Mouse (Mus musculus) lung, adult 2 months (tissue): Measurements from ENCODE around the gene Mdh1b. TPM values are rescaled to one million over a fixed set of nuclear protein-coding genes. Genes with fewer than 3 reads are reported as not detected.

Experiments used
- DNase-seq: peaks from one replicate; pipeline ENCODE4 v3.0.0; 2022
- H3K4me1 ChIP-seq: fragments of 200-500 bp; 2 replicates; pipeline ENCODE4 v1.6.1; 2011; ENCODE audit warnings: low read length; ENCODE audit not compliant: control insufficient read depth, insufficient read depth
- H3K4me3 ChIP-seq: fragments of 200-500 bp; replicated peaks from 2 replicates; pipeline ENCODE3; 2011; ENCODE audit warnings: low read depth, mild to moderate bottlenecking, control low read depth, low read length; ENCODE audit errors: extremely low read depth
- CTCF ChIP-seq: fragments of 200-500 bp; IDR thresholded peaks from 2 replicates; pipeline ENCODE4 v1.5.1; 2011; ENCODE audit warnings: mild to moderate bottlenecking, low read length, control low read depth; ENCODE audit not compliant: insufficient read depth
- POLR2A ChIP-seq: fragments of 200-500 bp; IDR thresholded peaks from 2 replicates; pipeline ENCODE4 v1.6.1; 2011; ENCODE audit warnings: low read depth, mild to moderate bottlenecking, control low read depth, low read length, borderline replicate concordance; ENCODE audit errors: extremely low read depth
- WGBS: fragments of 180-500 bp; shearing (Covaris S2); methylation state at CpG from one replicate; pipeline ENCODE4 v1.1.7; 2018; 5-methylcytosine and 5-hydroxymethylcytosine counted together
- polyA plus RNA-seq: library from polyadenylated mRNA; depleted of rRNA; stranded (reverse); fragments of >200 nt; gene quantifications from 2 replicates; pipeline ENCODE4 v1.2.3, GENCODE M21; 2012; rRNA removed

The Mdh1b gene
- polyA plus RNA-seq, 1 experiment = 1.6 TPM

GRCm38 (mm10) chr1:63667201-63667948 lies 62.7 kb downstream of the Mdh1b start:
- DNase-seq = no peak
- TF ChIP-seq CTCF = no peak
- no peak overlapping the region for H3K4me3 ChIP-seq
- 49% methylated on average over 9 of the region's 9 CpGs for WGBS
- peaks cover 2% of the 10 kb centered on the region; the same call in 1 of the 2 replicates for H3K4me1 ChIP-seq

DNA sequence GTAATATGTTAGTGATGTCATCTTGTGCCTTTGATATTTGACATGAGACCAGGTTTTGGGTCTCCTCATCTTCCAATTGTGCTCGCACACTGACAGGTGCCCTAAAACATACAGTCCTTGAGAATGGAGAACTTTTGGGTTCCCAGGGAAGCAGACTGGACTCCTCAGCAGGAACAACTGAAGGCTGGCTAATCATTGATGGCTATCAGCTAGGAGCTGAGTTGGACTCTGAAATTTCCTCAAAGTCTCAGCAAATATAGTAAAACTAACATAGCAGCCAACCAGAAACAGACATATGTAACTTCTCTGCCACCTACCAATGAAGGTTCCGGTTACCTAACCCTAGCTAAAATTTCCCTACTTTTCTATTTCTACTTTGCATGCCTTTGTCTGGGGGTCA lies 64.0 kb downstream of the Mdh1b start:
- peaks cover 2% of the 10 kb centered on the region; the same call in 1 of the 2 replicates for H3K4me1 ChIP-seq
- TF ChIP-seq POLR2A (no peak), CTCF (no peak)
- WGBS = 91% methylated on average over 2 of the region's 2 CpGs
- no peak for DNase-seq
- no peak overlapping the region for H3K4me3 ChIP-seq

GRCm38 (mm10) chr1:63659591-63659990 lies 70.5 kb downstream of the Mdh1b start:
- no peaks in the 10 kb centered on the region for H3K4me1 ChIP-seq
- TF ChIP-seq POLR2A (no peak), CTCF (peak; percentile 40; the same call in 1 of the 2 replicates)
- H3K4me3 ChIP-seq = no peak overlapping the region
- 2% methylated on average over 7 of the region's 7 CpGs for WGBS
- DNase-seq = peak; percentile 8

GRCm38 (mm10) chr1:63658016-63658415 lies 72.1 kb downstream of the Mdh1b start:
- DNase-seq = peak; percentile 43
- WGBS = 8% methylated on average over 6 of the region's 6 CpGs
- TF ChIP-seq POLR2A (no peak), CTCF (peak; percentile 40; the same call in 1 of the 2 replicates)
- Histone ChIP-seq H3K4me3 (no peak overlapping the region), H3K4me1 (no peaks in the 10 kb centered on the region)

Other genes with a start within 250 kb of the Mdh1b start
- gene Gm39653, start 114.3 kb downstream of the Mdh1b start, polyA plus RNA-seq = not detected in 2 replicates
- gene Dytn, start 43.4 kb downstream of the Mdh1b start, polyA plus RNA-seq = 0.06 and 0.07 TPM in 2 replicates
- 1.5 and 3.3 TPM in 2 replicates for gene Fastkd2, start 296 bp upstream of the Mdh1b start, polyA plus RNA-seq
- not detected in 2 replicates for gene 4933402D24Rik, start 38.9 kb upstream of the Mdh1b start, polyA plus RNA-seq